Mouse (Mus musculus) megakaryocyte, embryonic 14.5 days (primary cell): ENCODE data around the gene Coq9. TPM values are rescaled to one million over a fixed set of nuclear protein-coding genes. Genes with fewer than 3 reads are reported as not detected.
A peak's percentile ranks its signal among the peaks of the same experiment; 100 is the strongest.

Source experiments
- H3K27me3 ChIP-seq: replicated peaks from 2 replicates; pipeline ENCODE3; 2012; ENCODE audit warnings: inconsistent platforms
- H3K36me3 ChIP-seq: replicated peaks from 2 replicates; pipeline ENCODE3; 2012; ENCODE audit warnings: low read length, inconsistent platforms, mixed read lengths
- H3K4me1 ChIP-seq: 2 replicates; pipeline ENCODE4 v1.6.1; 2012; ENCODE audit warnings: inconsistent platforms
- H3K4me3 ChIP-seq: replicated peaks from 2 replicates; pipeline ENCODE3; 2012; ENCODE audit warnings: moderate library complexity, mild to moderate bottlenecking, inconsistent platforms
- H3K9me3 ChIP-seq: 2 replicates; pipeline ENCODE4 v1.6.1; 2012; ENCODE audit warnings: inconsistent platforms
- FLI1 ChIP-seq: IDR thresholded peaks from 2 replicates; pipeline ENCODE4 v1.6.1; 2012; ENCODE audit warnings: low read length, inconsistent platforms, mixed read lengths
- GATA1 ChIP-seq: IDR thresholded peaks from 3 replicates; pipeline ENCODE4 v1.6.1; 2012; ENCODE audit warnings: mixed read lengths, low read length, inconsistent platforms, borderline replicate concordance
- polyA plus RNA-seq: library from polyadenylated mRNA; stranded (reverse); fragments of >175 nt; gene quantifications from 2 replicates; pipeline ENCODE4 v1.2.3, GENCODE M21; 2012; ENCODE audit warnings: low replicate concordance; ENCODE audit not compliant: insufficient read depth

The Coq9 gene
- polyA plus RNA-seq = 62.7 and 175 TPM in 2 replicates

GRCm38 (mm10) chr8:94837662-94838574 is at the start of gene Coq9, which contains the start of gene Ciapin1:
TSS of gene Coq9 (plus strand) at chr8:94838321.
TSS of gene Ciapin1 (minus strand) at chr8:94838358.
- no peaks in the 10 kb centered on the region for H3K27me3 ChIP-seq
- H3K36me3 ChIP-seq = peaks cover 21% of the 10 kb centered on the region
- no peaks in the 10 kb centered on the region for H3K9me3 ChIP-seq
- TF ChIP-seq GATA1 (no peak), FLI1 (no peak)
- H3K4me3 ChIP-seq = peak within 1 kb of the TSS; percentile 98
- peaks cover 22% of the 10 kb centered on the region for H3K4me1 ChIP-seq

DNA sequence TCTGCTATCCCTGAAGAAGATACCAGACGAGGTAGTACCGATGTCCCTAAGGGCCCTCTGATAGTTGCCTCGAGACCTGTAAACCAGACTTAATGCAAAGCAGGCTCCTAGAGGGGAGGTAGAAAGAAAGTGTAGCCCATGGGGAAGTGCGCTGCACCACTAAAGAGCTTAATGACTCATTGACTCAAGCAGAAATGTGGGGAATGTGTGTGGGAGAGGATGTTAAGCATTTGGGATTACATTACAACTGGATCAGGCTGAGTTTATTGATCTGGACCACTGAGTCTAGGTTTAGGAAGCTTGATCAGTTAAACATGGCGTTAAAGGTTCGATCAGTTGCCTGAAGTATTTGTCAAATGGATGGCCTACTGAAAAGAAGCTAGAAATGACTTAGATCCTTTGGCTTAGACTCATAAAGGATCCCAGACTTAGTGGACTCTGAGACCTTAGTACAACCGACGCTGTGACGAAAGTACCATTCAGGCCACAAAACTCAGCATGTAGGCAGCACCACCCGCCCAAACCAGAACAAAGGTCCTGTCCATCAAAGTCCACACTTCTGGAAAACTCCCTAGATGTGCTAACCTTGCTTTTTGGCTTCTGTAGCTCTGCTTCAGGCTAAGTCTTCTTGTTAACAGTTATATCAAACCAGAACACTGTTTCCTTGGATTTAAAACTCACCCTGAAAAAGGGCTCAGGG is 48.7 kb upstream of the Coq9 start:
- no peaks in the 10 kb centered on the region for H3K9me3 ChIP-seq
- H3K36me3 ChIP-seq = no peaks in the 10 kb centered on the region
- no peak overlapping the region for H3K4me3 ChIP-seq
- TF ChIP-seq GATA1 = no peak
- no peak for TF ChIP-seq FLI1
- peaks cover 52% of the 10 kb centered on the region for H3K27me3 ChIP-seq
- H3K4me1 ChIP-seq = peaks cover 19% of the 10 kb centered on the region

DNA sequence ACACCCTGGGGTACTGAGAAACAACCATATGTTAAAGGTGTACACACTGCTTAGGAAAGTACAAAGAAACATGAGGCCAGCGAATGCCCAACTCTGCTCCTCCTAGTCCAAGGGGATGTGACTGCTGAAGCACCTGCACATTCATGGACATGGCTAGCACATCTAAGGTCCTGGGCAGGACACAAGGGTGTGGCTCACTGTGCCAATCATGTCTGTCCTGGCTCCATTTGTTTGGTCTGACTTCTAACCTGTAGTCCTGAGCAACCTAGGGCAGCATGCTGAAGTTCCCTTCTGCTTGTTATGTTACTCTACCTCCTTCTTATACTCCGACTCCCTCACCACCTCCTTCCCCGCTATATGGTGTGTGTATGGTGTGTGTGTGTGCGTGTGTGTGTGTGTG is 43.8 kb upstream of the Coq9 start:
- Histone ChIP-seq H3K4me3 (no peak overlapping the region), H3K4me1 (no peaks in the 10 kb centered on the region; the same call in 1 of the 2 replicates), H3K27me3 (peaks cover 33% of the 10 kb centered on the region), H3K36me3 (no peaks in the 10 kb centered on the region), H3K9me3 (no peaks in the 10 kb centered on the region)
- no peak for TF ChIP-seq GATA1
- no peak for TF ChIP-seq FLI1

- H3K9me3 ChIP-seq = no peaks in the 10 kb centered on the region
Measured at GRCm38 (mm10) chr8:94794782-94795181, 43.3 kb upstream of the Coq9 start.

GRCm38 (mm10) chr8:94800278-94800968 is 37.7 kb upstream of the Coq9 start:
- Histone ChIP-seq H3K9me3 (no peaks in the 10 kb centered on the region), H3K36me3 (no peaks in the 10 kb centered on the region), H3K4me3 (peak overlapping the region; percentile 51)

More at GRCm38 (mm10) chr8:94794782-94795181, 43.3 kb upstream of the Coq9 start:
- TF ChIP-seq FLI1 = no peak
- no peak for TF ChIP-seq GATA1
- Histone ChIP-seq H3K36me3 (no peaks in the 10 kb centered on the region), H3K4me3 (no peak overlapping the region), H3K4me1 (no peaks in the 10 kb centered on the region; the same call in 1 of the 2 replicates), H3K27me3 (peaks cover 29% of the 10 kb centered on the region)

DNA sequence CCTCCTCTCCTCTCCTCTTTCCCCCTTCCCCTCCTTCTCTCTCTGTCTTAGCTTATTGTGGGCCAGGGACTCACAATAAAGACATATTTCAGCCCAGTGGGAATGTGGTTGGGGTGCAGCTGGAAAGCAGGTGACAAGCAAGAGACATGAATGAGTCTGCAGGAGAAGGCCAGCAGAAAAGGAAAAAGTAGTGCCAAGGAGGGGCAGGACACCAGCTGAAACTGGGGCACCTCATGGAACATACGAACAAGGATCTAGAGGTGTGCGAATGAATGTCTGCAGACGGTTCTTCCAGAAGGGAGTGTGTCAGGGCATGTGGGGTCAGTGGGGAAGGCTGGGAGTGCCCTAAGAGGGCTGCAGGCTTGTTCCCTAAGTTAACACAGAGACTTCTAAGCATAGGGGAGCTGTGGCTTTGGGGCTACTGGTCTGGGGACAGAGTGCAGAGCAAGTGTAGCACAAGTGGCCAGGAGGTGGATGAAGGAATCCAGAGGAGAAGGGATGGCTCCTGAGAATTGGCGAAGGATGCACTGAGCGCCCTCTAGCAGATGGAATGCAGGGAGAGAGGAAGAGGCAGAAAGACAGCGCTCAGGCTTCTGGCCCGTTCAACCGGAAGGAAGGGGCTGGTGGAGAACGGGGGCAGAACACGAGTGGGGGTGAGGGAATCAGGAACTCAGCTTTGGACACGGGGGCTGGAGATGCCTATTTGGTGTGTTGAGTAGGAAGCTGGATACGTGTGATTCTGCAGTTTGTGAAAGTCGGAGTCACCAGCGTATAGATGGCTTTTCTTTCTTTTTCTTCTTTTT is 36.6 kb upstream of the Coq9 start:
- TF ChIP-seq GATA1 = no peak
- TF ChIP-seq FLI1 = no peak
- no peaks in the 10 kb centered on the region for H3K36me3 ChIP-seq
- peaks cover 28% of the 10 kb centered on the region for H3K27me3 ChIP-seq
- no peaks in the 10 kb centered on the region for H3K9me3 ChIP-seq
- H3K4me3 ChIP-seq = peak overlapping the region; percentile 84
- peaks cover 66% of the 10 kb centered on the region for H3K4me1 ChIP-seq

More at GRCm38 (mm10) chr8:94800278-94800968, 37.7 kb upstream of the Coq9 start:
- Histone ChIP-seq H3K4me1 (peaks cover 55% of the 10 kb centered on the region), H3K27me3 (peaks cover 21% of the 10 kb centered on the region)
- TF ChIP-seq GATA1 = no peak
- no peak for TF ChIP-seq FLI1

DNA sequence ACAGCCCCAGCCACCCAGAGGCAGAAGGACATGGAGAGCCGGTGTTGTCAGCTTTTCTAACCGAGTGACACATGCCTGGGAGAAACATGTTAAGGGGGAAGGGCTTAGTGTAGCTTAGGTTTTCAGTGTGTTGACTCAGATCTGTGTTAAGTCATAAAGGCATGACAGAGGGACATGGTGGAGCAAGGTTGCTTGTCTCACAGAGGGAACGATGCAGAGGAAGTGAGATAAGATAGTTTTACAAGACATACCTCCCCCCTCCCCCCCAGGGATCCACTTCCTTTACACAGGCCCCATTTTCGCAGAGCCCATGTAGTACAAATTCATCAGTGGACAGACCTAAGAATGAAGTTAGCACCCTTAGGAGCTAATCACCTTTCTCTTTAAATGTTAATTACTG is 35.7 kb upstream of the Coq9 start:
- TF ChIP-seq GATA1 = no peak
- TF ChIP-seq FLI1 = no peak
- no peaks in the 10 kb centered on the region for H3K9me3 ChIP-seq
- no peaks in the 10 kb centered on the region for H3K36me3 ChIP-seq
- H3K27me3 ChIP-seq = peaks cover 35% of the 10 kb centered on the region
- peak overlapping the region; percentile 46 for H3K4me3 ChIP-seq
- peaks cover 75% of the 10 kb centered on the region for H3K4me1 ChIP-seq

DNA sequence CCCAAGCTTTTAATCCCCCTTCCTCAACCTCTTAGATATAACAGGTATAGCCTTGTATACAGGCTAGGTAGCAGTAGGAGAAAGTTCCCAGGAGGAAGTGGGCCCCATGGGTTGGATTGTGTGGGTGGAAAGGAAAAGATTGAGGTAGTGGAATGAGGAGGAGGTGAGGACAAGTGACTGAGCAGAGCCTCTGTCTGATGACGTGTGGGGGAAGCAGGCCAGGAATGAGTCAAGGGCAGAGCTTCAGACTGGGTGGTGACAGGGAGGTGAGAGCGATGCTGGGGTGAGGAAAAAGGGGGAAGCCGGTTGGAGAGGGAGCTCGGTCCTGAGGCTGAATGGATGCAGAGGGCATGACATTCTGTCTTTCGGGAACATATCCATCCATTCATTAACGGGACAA is 34.6 kb upstream of the Coq9 start:
- H3K4me1 ChIP-seq = peaks cover 87% of the 10 kb centered on the region
- TF ChIP-seq FLI1 (no peak), GATA1 (no peak)
- H3K9me3 ChIP-seq = no peaks in the 10 kb centered on the region
- no peak overlapping the region for H3K4me3 ChIP-seq
- peaks cover 41% of the 10 kb centered on the region for H3K27me3 ChIP-seq
- H3K36me3 ChIP-seq = no peaks in the 10 kb centered on the region

GRCm38 (mm10) chr8:94804546-94805340 is 33.4 kb upstream of the Coq9 start:
- Histone ChIP-seq H3K36me3 (no peaks in the 10 kb centered on the region), H3K9me3 (no peaks in the 10 kb centered on the region), H3K4me3 (peak overlapping the region; percentile 81), H3K27me3 (peaks cover 46% of the 10 kb centered on the region), H3K4me1 (peaks cover 93% of the 10 kb centered on the region)
- TF ChIP-seq FLI1 (no peak), GATA1 (peak; percentile 79; the same call in 1 of the 3 replicates)
